In the genomic region with DNA sequence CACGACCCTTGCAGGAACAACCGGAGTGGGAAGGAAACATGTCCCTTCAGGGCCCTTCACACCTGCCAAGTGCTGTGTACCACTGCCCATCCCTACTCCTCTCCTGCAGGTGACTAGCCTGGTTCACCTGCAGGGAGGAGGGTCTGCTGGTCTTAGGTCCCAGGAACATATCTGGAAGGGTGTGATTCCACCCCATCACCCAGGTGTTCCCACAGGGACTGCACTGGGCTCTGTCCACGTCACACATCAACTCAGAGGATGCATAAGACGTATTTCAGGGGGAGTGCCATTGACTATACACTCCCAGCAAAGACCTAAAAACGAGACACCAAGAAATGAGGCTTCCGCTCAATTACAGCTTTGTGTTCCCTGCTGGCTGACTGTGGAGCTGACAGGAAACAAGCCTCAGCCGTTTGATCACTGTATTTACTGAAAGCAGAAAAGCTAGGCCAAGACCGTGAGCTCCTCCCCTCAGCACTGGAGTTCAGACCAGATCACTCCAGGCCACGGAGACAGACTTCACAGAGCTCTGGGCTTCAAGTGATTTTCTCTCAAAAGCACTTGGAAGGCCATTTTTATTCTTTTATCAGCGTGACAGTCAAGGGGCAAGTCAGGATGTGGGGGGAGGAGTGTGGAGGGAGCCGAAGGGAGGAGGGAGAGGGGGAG, we compare ENCODE assay signal across 8 mouse cellular contexts.
A peak's percentile ranks its signal among the peaks of the same experiment; 100 is the strongest.
DNase-seq lines count a peak whose midpoint lies in the region; ATAC-seq and TF ChIP-seq lines count a peak whose summit lies in the region.

No protein-coding gene starts in this region.

- no peaks in the 10 kb centered on the region for H3K9me3 ChIP-seq in intestine, embryonic 15.5 days

- peaks cover 5% of the 10 kb centered on the region; the same call in 1 of the 2 replicates for H3K36me3 ChIP-seq in intestine, embryonic 15.5 days

- H3K4me2 ChIP-seq in intestine, embryonic 15.5 days (replicated peaks): no peak overlapping the region

- WGBS in intestine, embryonic 15.5 days: 26% methylated on average over 11 of the region's 11 CpGs

- intact Hi-C loops in left cerebral cortex, adult 2 months (cut with DNase I): loop anchor here (10.0 kb wide), 1 partner anchor 618 kb away; no protein-coding TSS in a partner anchor

- H3K27me3 ChIP-seq in intestine, embryonic 15.5 days (replicated peaks): no peaks in the 10 kb centered on the region

- DNase-seq in left cerebral cortex, adult 2 months (ENCODE audit: extremely low spot score in 1 of 2, low spot score in 2 of 2): no peak
- no peak for DNase-seq in left cerebral cortex, adult 9 months (ENCODE audit: low spot score in 2 of 2)
- DNase-seq in heart, adult 18-20 months: peak; percentile 64 to 74
- DNase-seq in lung, adult 18-20 months: peak; percentile 46 to 52
- DNase-seq in retina, embryonic 14.5 days (ENCODE audit: low spot score): peak; percentile 54
- DNase-seq in cerebellum, postnatal 10 days: no peak
- DNase-seq in cerebellum, adult 9-10 months: no peak

- TF ChIP-seq CTCF in left cerebral cortex, adult 2 months (IDR thresholded peaks at IDR 0.05): peak; percentile 21

- H3K4me3 ChIP-seq in left cerebral cortex, adult 2 months: no peak overlapping the region
- no peak overlapping the region for H3K4me3 ChIP-seq in intestine, embryonic 15.5 days (replicated peaks)

- no peak overlapping the region for H3K9ac ChIP-seq in intestine, embryonic 15.5 days

- H3K27ac ChIP-seq in left cerebral cortex, adult 2 months: peak overlapping the region; percentile 74; the same call in 1 of the 2 replicates
- peak overlapping the region; percentile 76 for H3K27ac ChIP-seq in intestine, embryonic 15.5 days

- ATAC-seq in intestine, embryonic 15.5 days: peak; percentile 69

- H3K4me1 ChIP-seq in intestine, embryonic 15.5 days (replicated peaks): peaks cover 20% of the 10 kb centered on the region

Comparison
In these comparisons a context has a peak if more than half of its experiments do, and no peak if none do; other contexts are left out.
1. DNase-seq: peak in heart, adult 18-20 months (2 of 2), lung, adult 18-20 months (2 of 2) and retina, embryonic 14.5 days (single experiment); none in left cerebral cortex, adult 2 months (0 of 2), left cerebral cortex, adult 9 months (0 of 2), cerebellum, postnatal 10 days (0 of 2) and cerebellum, adult 9-10 months (single experiment).